ENCODE assay signal across 8 mouse cellular contexts in the genomic region with DNA sequence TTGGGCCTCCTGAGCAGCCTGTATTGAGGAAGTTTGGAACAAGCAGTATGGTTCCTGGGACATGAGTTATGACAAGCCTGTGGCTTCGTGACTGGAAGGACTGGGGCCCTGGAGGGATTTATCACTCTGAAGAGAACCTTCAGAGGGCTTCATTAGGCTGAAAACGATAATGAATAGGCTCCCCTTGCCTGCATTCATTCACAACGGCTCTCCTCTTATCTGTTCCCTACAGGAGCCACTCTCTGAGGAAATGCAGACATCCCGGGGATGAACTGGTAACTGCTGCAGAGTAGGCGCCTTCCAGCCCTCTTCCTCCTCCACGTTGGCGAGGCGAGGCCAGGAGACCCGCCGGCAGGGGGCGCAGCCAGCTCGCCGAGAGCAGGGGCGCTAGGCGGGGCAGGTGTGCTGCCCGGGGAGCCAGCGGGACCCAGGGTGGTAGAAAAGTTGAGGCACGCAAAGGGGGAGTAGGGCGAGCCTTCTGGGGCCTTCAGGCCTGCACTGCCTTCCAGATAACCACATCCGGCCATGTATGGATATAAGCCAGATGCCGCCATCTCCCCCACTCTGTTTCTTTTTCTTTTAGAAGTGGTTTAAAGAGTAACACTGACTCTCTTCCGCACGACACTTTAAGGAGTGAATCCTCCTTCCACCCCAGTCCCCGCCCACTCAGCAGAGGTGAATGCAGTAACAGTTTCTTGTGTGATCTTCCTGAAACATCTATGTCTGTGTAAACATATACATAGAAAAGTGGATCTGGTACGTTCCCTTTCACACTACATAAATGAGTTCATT. TPM values are rescaled to one million over a fixed set of nuclear protein-coding genes. Genes with fewer than 3 reads are reported as not detected.
A peak's percentile ranks its signal among the peaks of the same experiment; 100 is the strongest.
DNase-seq lines count a peak whose midpoint lies in the region; ATAC-seq lines count a peak whose summit lies in the region.

No protein-coding gene starts in this region.

- peaks cover 10% of the 10 kb centered on the region for H3K4me1 ChIP-seq in embryonic facial prominence, embryonic 11.5 days (ENCODE audit: control insufficient read depth, insufficient read depth, low read length)
- peaks cover 67% of the 10 kb centered on the region for H3K4me1 ChIP-seq in liver, embryonic 12.5 days
- peaks cover 47% of the 10 kb centered on the region for H3K4me1 ChIP-seq in stomach, embryonic 14.5 days (ENCODE audit: control insufficient read depth, insufficient read depth, low read length)

- no peak for ATAC-seq in embryonic facial prominence, embryonic 11.5 days (replicated peaks; ENCODE audit: insufficient number of reproducible peaks, low FRiP score, low TSS enrichment, low read depth)
- ATAC-seq in liver, embryonic 12.5 days, result peak; percentile 79
- peak; percentile 62; the same call in 1 of the 2 replicates for ATAC-seq in stomach, embryonic 14.5 days (ENCODE audit: insufficient number of reproducible peaks, insufficient read depth, low FRiP score, low read depth)

- no peak overlapping the region for H3K4me2 ChIP-seq in embryonic facial prominence, embryonic 11.5 days (ENCODE audit: low read depth, low read length)
- H3K4me2 ChIP-seq in liver, embryonic 12.5 days, result peak overlapping the region; percentile 61
- H3K4me2 ChIP-seq in stomach, embryonic 14.5 days (replicated peaks; ENCODE audit: low read depth, low read length), result peak overlapping the region; percentile 27

- peak overlapping the region; percentile 53 for H3K27ac ChIP-seq in embryonic facial prominence, embryonic 11.5 days (replicated peaks; ENCODE audit: low read depth, low read length)
- H3K27ac ChIP-seq in liver, embryonic 12.5 days, result peak overlapping the region; percentile 85
- peak overlapping the region; percentile 93 for H3K27ac ChIP-seq in stomach, embryonic 14.5 days (ENCODE audit: low read length)

- no peaks in the 10 kb centered on the region for H3K9me3 ChIP-seq in embryonic facial prominence, embryonic 11.5 days (replicated peaks; ENCODE audit: control insufficient read depth, low read length)
- no peaks in the 10 kb centered on the region for H3K9me3 ChIP-seq in liver, embryonic 12.5 days (replicated peaks)
- H3K9me3 ChIP-seq in stomach, embryonic 14.5 days (ENCODE audit: control insufficient read depth, low read depth, low read length), result no peaks in the 10 kb centered on the region

- no peaks in the 10 kb centered on the region for H3K36me3 ChIP-seq in embryonic facial prominence, embryonic 11.5 days (replicated peaks; ENCODE audit: control insufficient read depth, insufficient read depth, low read depth, low read length)
- H3K36me3 ChIP-seq in liver, embryonic 12.5 days, result no peaks in the 10 kb centered on the region
- H3K36me3 ChIP-seq in stomach, embryonic 14.5 days (ENCODE audit: control insufficient read depth, insufficient read depth, low read length), result no peaks in the 10 kb centered on the region

- 11% methylated on average over 21 of the region's 25 CpGs for WGBS in embryonic facial prominence, embryonic 11.5 days
- WGBS in liver, embryonic 12.5 days (ENCODE audit: insufficient replicate concordance), result 2% methylated on average over 25 of the region's 25 CpGs
- 3% methylated on average over 25 of the region's 25 CpGs for WGBS in stomach, embryonic 14.5 days

- no peak overlapping the region for H3K4me3 ChIP-seq in embryonic facial prominence, embryonic 11.5 days (ENCODE audit: low read depth, low read length)
- peak overlapping the region; percentile 8; the same call in 1 of the 2 replicates for H3K4me3 ChIP-seq in liver, embryonic 12.5 days
- no peak overlapping the region for H3K4me3 ChIP-seq in stomach, embryonic 14.5 days (ENCODE audit: low read depth, low read length)

- H3K27me3 ChIP-seq in embryonic facial prominence, embryonic 11.5 days (ENCODE audit: control insufficient read depth, insufficient read depth, low read length), result no peaks in the 10 kb centered on the region
- no peaks in the 10 kb centered on the region for H3K27me3 ChIP-seq in liver, embryonic 12.5 days (replicated peaks)
- no peaks in the 10 kb centered on the region for H3K27me3 ChIP-seq in stomach, embryonic 14.5 days (ENCODE audit: control insufficient read depth, insufficient read depth, low read length)

- peak; percentile 80 to 83 for DNase-seq in left cerebral cortex, adult 18-20 months (ENCODE audit: low spot score in 2 of 2)
- no peak for DNase-seq in left cerebral cortex, adult 11 months (ENCODE audit: low spot score)
- peak; percentile 92 for DNase-seq in embryonic facial prominence, embryonic 11.5 days (ENCODE audit: low spot score)
- DNase-seq in heart, adult 9 months (ENCODE audit: low spot score in 2 of 2), result peak; percentile 23 to 57
- DNase-seq in kidney, adult 8-10 months, result peak; percentile 25 to 68
- peak; percentile 93 for DNase-seq in neural tube, embryonic 10.5 days (ENCODE audit: extremely low spot score, low spot score)

- peak overlapping the region; percentile 5; the same call in 1 of the 2 replicates for H3K9ac ChIP-seq in embryonic facial prominence, embryonic 11.5 days (replicated peaks; ENCODE audit: low read length)
- H3K9ac ChIP-seq in liver, embryonic 12.5 days, result peak overlapping the region; percentile 49; the same call in 1 of the 2 replicates
- H3K9ac ChIP-seq in stomach, embryonic 14.5 days (replicated peaks; ENCODE audit: low read depth, low read length), result no peak overlapping the region; the same call in 1 of the 2 replicates

RNA-seq across cellular contexts. Expression of gene Dlk1, which starts 14.9 kb away (rescaled TPM):
- 1 to 10 TPM; 4.7 to 7.5 TPM for total RNA-seq in left cerebral cortex, adult 18-20 months (2021)
- polyA plus RNA-seq in embryonic facial prominence, embryonic 11.5 days (2014; fragmentation: Nextera tagmentation; extraction: Ambion mirVana), result 209 and 225 TPM in 2 replicates
- 529 and 540 TPM in 2 replicates for polyA plus RNA-seq in liver, embryonic 12.5 days (2016; fragmentation: Nextera tagmentation; extraction: Ambion mirVana)
- polyA plus RNA-seq in stomach, embryonic 14.5 days (2014; fragmentation: Nextera tagmentation; extraction: Ambion mirVana), result 477 and 553 TPM in 2 replicates
